Mouse (Mus musculus): ENCODE data around the gene Ces2b.
A peak's percentile ranks its signal among the peaks of the same experiment; 100 is the strongest.
"Not testable (repeated sequence)": the region's sequence is repeated elsewhere in the genome, so short reads cannot be mapped to it uniquely, and the experiment has no call there.

Ces2b gene

DNA sequence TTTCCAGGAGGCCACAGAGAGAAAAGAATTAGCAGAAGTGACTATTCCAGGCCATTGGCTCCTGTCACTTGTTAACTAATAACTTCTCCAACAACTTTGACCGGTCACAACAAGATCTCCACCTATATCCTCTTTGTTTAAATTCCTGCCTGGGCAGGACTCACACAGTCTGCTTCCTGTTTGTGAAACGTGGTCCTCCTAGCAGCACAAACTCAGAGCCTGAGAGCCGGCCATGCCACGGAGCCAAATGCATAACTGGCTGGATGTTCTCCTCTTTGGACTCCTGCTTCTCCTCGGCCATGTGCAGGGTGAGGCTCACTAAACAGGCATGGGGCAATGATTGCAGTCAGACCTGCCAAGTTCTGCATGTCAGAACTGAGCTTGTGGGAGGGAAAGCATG is at the start of gene Ces2b:
Gene Ces2b, plus strand, starts transcription at position 133 of the 400 bp plus-strand sequence.
- DNase-seq = peak; percentile 86

DNA sequence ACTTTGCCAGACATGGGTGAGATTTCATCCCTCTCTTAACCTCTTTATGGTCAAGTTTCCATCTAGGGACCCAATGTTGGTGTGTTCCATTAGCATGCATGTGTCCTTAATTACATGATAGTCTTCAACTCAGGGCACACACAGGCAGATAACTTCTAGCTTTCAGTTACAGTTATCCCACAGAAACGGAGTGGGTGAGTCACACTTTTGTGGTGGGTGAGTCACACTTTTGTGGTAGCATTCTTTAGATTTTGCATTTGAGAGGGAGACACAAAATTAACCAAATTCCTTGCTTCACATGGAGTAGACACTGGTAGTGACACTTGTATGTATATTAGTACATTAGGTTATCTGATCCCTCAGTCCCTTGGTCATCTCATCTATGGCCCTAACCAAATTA is 44.3 kb upstream of the Ces2b start:
- DNase-seq = no peak

- DNase-seq = no peak
These were observed 42.4 kb upstream of the Ces2b start for GRCm38 (mm10) chr8:104788929-104789328.

- no peak for DNase-seq
These were observed 41.3 kb upstream of the Ces2b start for GRCm38 (mm10) chr8:104789886-104790680.

DNA sequence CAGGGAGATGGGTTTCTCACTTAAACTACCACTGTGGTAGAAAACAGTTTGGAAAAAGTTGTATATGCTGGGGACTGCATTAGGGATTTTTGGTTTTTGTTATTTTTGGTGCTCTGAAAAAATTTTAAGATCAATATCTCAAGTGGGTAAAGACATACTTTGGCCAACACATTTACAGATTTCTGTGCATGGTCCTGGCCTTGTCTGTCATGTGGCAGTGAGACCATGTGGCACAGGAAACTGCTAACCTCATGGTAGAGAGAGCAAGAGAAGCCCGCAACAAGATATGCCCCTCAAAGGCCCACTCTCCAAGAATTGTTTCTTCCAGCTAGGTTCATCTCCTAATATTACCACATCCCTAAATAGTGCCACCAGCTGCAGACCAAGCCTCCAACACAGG is 32.0 kb upstream of the Ces2b start:
- no peak for DNase-seq

DNA sequence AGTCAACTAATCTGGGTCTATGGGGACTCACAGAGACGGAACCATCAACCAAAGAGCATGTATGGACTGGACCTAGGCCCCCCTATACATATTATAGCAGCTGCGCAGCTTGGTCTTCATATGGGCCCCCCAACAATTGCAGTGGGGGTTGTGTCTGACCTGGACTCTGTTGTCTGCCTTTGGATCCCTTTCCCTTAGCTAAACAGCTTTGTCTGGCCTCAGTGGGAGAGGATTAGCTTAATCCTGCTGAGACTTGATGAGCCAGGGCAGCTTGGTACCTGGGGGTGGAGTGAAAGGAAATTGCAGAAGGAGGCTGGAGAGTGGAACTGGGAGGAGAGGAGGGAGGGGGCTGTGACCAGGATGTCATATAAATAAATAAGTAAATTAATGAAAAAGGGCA is 25.2 kb upstream of the Ces2b start:
- DNase-seq = no peak

- peak; percentile 78 for DNase-seq
These were observed 22.6 kb upstream of the Ces2b start for GRCm38 (mm10) chr8:104808542-104809413.

- peak; percentile 61 for DNase-seq
These were observed 21.9 kb upstream of the Ces2b start for GRCm38 (mm10) chr8:104809436-104809835.

- DNase-seq = peak; percentile 86
These were observed 4.5 kb upstream of the Ces2b start for GRCm38 (mm10) chr8:104826912-104827311.

DNA sequence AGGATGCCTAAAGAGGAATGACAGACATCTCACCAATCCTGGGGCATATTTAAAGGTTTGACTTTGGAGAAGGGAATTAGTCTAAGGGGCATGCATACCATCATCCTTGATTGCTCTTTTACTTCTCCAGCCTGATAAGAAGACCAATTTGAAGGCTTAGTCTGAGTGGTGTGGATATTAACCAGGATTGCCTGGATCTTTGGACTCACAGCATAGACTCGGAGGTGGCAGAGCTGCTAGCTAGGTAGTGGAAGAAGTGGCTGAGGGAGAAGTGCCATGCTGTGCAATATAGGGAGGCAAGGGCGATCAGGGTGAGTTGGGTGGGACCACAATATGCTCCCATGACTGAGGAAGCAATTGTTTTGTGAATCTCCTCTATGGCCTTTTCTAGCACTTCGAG is 3.2 kb upstream of the Ces2b start:
- DNase-seq = peak; percentile 17

- DNase-seq = peak; percentile 14
These were observed 10.1 kb downstream of the Ces2b start for GRCm38 (mm10) chr8:104841360-104842078.

GRCm38 (mm10) chr8:104846831-104847230 is 15.5 kb downstream of the Ces2b start, which contains the start of gene Ces2c:
Gene Ces2c (plus strand): TSS chr8:104847068.
- peak; percentile 49 for DNase-seq

DNA sequence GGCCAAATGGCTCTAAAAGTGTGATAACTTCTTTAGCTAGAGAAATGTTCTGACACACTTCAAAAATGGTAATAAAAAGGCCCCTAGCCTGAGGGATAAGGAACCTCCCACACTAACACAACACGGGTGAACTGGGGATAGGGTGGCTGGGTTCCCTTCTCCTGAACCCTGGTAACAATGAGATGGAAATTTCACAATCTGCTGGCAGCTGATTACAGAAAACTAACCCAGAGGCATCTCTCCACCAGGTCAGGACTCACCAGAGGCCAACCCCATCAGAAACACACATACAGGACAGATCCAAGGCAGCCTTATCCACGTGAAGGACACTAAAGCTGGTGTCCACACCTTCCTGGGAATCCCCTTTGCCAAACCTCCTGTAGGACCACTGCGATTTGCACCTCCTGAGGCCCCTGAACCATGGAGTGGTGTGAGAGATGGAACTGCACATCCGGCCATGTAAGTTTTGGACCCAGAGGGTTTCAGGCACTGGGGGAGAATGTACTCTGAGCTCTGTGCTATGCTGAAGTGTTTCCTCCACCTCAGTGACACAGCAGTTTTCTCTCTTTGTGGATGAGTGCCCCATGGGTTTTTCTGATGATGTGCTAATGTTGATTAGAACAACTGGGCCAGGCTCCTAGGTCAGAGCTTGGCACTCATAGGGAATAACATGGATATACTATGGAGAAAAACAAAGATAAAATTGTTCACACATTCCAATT is 16.5 kb downstream of the Ces2b start:
- peak; percentile 76 for DNase-seq

GRCm38 (mm10) chr8:104866844-104867531 is 35.6 kb downstream of the Ces2b start:
- not testable (repeated sequence) for DNase-seq

DNA sequence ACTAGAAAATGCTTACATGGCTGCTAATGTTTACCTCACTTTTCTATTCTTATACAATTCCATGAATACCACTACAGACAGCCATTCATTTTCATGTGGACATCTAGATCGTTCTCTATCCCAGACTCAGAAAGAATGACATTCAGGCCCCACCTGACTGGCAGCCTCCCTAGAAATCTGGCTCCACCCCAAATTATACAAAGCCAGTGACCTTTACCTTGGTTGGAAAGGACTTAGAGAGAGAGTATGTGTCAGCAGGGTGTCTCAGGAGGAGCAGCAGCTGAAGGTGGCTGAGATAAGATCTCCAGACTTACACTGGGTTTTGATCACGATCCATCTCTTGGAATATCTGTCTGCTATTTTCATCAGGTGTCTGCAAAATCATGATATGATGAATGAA is 37.5 kb downstream of the Ces2b start:
- not testable (repeated sequence) for DNase-seq

DNA sequence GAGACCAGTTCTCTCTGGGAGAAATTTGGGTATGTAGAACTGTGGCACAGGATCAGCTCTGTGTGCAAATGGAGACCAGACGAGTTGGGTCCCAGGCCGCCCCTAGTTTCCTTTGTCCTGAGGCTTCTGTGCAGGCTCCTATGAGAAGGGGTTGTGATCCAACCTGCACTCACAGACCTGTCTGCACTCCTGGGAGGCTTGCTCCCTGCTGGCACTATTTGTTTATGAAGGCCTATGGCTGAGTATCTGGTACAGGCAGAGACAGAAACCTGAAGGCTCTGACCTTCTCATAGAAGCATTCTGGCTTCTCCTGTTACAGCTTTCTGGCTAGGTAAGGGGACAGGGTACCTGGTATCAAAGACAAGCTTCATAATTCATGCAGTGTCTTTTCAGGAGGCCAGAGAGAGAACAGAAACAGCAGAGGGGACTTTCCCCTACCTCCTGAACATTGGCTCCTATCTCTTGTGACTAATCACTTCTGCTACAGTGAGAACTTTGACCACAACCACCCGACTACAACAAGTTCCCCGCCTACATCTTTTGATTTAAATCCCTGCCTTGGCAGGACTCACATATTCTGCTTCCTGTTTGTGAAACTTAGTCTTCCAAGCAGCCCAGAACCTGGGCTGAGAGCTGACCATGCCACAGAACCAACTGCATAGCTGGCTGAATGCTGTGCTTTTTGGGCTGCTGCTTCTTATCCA is 55.0 kb downstream of the Ces2b start:
- not testable (repeated sequence) for DNase-seq
